Mouse (Mus musculus): ENCODE data around the gene Myo1f.

DNA sequence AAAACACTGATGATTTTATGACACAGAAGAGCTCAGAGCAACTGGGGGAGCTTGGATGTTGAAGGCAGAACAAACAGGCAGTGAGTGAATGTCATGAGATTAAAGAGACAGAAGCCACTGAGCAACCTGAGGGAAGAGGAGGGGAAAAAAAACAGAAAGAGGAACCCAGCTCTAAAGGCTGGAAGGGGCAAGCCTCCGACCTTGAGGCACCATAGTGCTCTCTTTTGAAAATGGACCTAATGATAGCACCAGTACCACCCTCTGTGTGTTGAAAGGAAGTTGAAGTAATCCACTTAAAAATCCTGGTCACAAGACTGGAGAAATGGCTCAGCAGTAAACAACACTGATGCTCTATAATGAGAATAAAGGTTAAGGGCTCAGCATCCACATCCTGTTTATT, 9.1 kb downstream of the Myo1f start:
- TF ChIP-seq CTCF (conservative IDR thresholded peaks at IDR 0.05; ENCODE audit: low read length) (no peak), NANOG (IDR thresholded peaks at IDR 0.05; ENCODE audit: borderline replicate concordance, low read length) (no peak), POU5F1 (IDR thresholded peaks at IDR 0.05; ENCODE audit: borderline replicate concordance, low read length) (no peak)

Data from E14TG2a.4 (cell line).